Mouse (Mus musculus): ENCODE measurements around the gene Pfdn5. TPM values are rescaled to one million over a fixed set of nuclear protein-coding genes. Genes with fewer than 3 reads are reported as not detected.

The Pfdn5 gene
- 476 TPM for polyA plus RNA-seq (2012; fragmentation: generic; extraction: Trizol)

GRCm38 (mm10) chr15:102326022-102326576 is at the start of gene Pfdn5:
Gene Pfdn5 (plus strand): TSS chr15:102326116.
- H3K36me3 ChIP-seq (ENCODE audit: control insufficient read depth, insufficient read depth) = peaks cover 20% of the 10 kb centered on the region
- H3K79me2 ChIP-seq (ENCODE audit: control insufficient read depth, insufficient read depth) = peaks cover 13% of the 10 kb centered on the region
- H3K4me3 ChIP-seq = peak within 1 kb of the TSS; percentile 66
- TF ChIP-seq POLR2AphosphoS2 (IDR thresholded peaks at IDR 0.05; ENCODE audit: insufficient read length, low read depth) (peak; percentile 87), USF1 (IDR thresholded peaks at IDR 0.05; ENCODE audit: low read depth) (no peak), REST (IDR thresholded peaks at IDR 0.05; ENCODE audit: insufficient read depth, insufficient read length) (no peak), MAX (IDR thresholded peaks at IDR 0.05; ENCODE audit: low read depth) (peak; percentile 10), MYOG (IDR thresholded peaks at IDR 0.05; ENCODE audit: control insufficient read depth in 1 of 3, insufficient read depth in 1 of 3, insufficient read length in 2 of 3, low read depth in 2 of 3) (peak in 2 of 3 experiments; percentile 16 to 52), TCF12 (IDR thresholded peaks at IDR 0.05; ENCODE audit: insufficient read depth, poor library complexity, severe bottlenecking) (no peak), MYOD1 (IDR thresholded peaks at IDR 0.05; ENCODE audit: control insufficient read depth in 1 of 3, insufficient read length in 2 of 3, low read depth in 2 of 3) (peak in 1 of 3 experiments; percentile 33), POLR2A (IDR thresholded peaks at IDR 0.05; ENCODE audit: insufficient read length, low read depth) (peak; percentile 91)
- H3K27me3 ChIP-seq (ENCODE audit: control insufficient read depth, insufficient read depth, insufficient read length) = no peaks in the 10 kb centered on the region
- H3K4me2 ChIP-seq (ENCODE audit: low read depth) = peak within 1 kb of the TSS; percentile 96
- H3ac ChIP-seq (ENCODE audit: control insufficient read depth, insufficient read length) = peak within 1 kb of the TSS; percentile 16

GRCm38 (mm10) chr15:102278726-102279091 is 47.2 kb upstream of the Pfdn5 start:
- no peak for TF ChIP-seq POLR2AphosphoS2 (IDR thresholded peaks at IDR 0.05; ENCODE audit: insufficient read length, low read depth)
- TF ChIP-seq SRF (IDR thresholded peaks at IDR 0.05; ENCODE audit: control insufficient read depth, insufficient read length, low read depth) = no peak
- TF ChIP-seq E2F4 (IDR thresholded peaks at IDR 0.05; ENCODE audit: insufficient read depth) = no peak
- no peak for TF ChIP-seq USF1 (IDR thresholded peaks at IDR 0.05; ENCODE audit: low read depth)
- TF ChIP-seq CEBPB (IDR thresholded peaks at IDR 0.05; ENCODE audit: insufficient read depth, poor library complexity, severe bottlenecking) = no peak
- TF ChIP-seq MYOD1 (IDR thresholded peaks at IDR 0.05; ENCODE audit: control insufficient read depth in 1 of 3, insufficient read length in 2 of 3, low read depth in 2 of 3) = no peak
- no peak for TF ChIP-seq TCF3 (IDR thresholded peaks at IDR 0.05; ENCODE audit: insufficient read length, low read depth)
- TF ChIP-seq MYOG (IDR thresholded peaks at IDR 0.05; ENCODE audit: control insufficient read depth in 1 of 3, insufficient read depth in 1 of 3, insufficient read length in 2 of 3, low read depth in 2 of 3) = no peak
- TF ChIP-seq POLR2A (IDR thresholded peaks at IDR 0.05; ENCODE audit: insufficient read length, low read depth) = no peak
- no peak for TF ChIP-seq MAX (IDR thresholded peaks at IDR 0.05; ENCODE audit: low read depth)
- no peak for TF ChIP-seq REST (IDR thresholded peaks at IDR 0.05; ENCODE audit: insufficient read depth, insufficient read length)
- TF ChIP-seq TCF12 (IDR thresholded peaks at IDR 0.05; ENCODE audit: insufficient read depth, poor library complexity, severe bottlenecking) = no peak
- peak overlapping the region; percentile 87 for H3K4me2 ChIP-seq (ENCODE audit: low read depth)

GRCm38 (mm10) chr15:102279092-102279782 is 46.7 kb upstream of the Pfdn5 start, which contains the start of gene Mfsd5:
Gene Mfsd5 (plus strand): TSS chr15:102279454.
- TF ChIP-seq MYOG (IDR thresholded peaks at IDR 0.05; ENCODE audit: control insufficient read depth in 1 of 3, insufficient read depth in 1 of 3, insufficient read length in 2 of 3, low read depth in 2 of 3) = peak in 2 of 3 experiments; percentile 19 to 52
- TF ChIP-seq MYOD1 (IDR thresholded peaks at IDR 0.05; ENCODE audit: control insufficient read depth in 1 of 3, insufficient read length in 2 of 3, low read depth in 2 of 3) = peak in 1 of 3 experiments; percentile 46
- no peak for TF ChIP-seq SRF (IDR thresholded peaks at IDR 0.05; ENCODE audit: control insufficient read depth, insufficient read length, low read depth)
- TF ChIP-seq E2F4 (IDR thresholded peaks at IDR 0.05; ENCODE audit: insufficient read depth) = peak; percentile 32
- peak; percentile 94 for TF ChIP-seq USF1 (IDR thresholded peaks at IDR 0.05; ENCODE audit: low read depth)
- no peak for TF ChIP-seq TCF3 (IDR thresholded peaks at IDR 0.05; ENCODE audit: insufficient read length, low read depth)
- no peak for TF ChIP-seq CEBPB (IDR thresholded peaks at IDR 0.05; ENCODE audit: insufficient read depth, poor library complexity, severe bottlenecking)
- TF ChIP-seq POLR2A (IDR thresholded peaks at IDR 0.05; ENCODE audit: insufficient read length, low read depth) = peak; percentile 90
- no peak for TF ChIP-seq MAX (IDR thresholded peaks at IDR 0.05; ENCODE audit: low read depth)
- peak; percentile 83 for TF ChIP-seq POLR2AphosphoS2 (IDR thresholded peaks at IDR 0.05; ENCODE audit: insufficient read length, low read depth)
- TF ChIP-seq TCF12 (IDR thresholded peaks at IDR 0.05; ENCODE audit: insufficient read depth, poor library complexity, severe bottlenecking) = no peak
- TF ChIP-seq REST (IDR thresholded peaks at IDR 0.05; ENCODE audit: insufficient read depth, insufficient read length) = no peak
- H3K4me3 ChIP-seq = peak within 1 kb of the TSS; percentile 69
- peak within 1 kb of the TSS; percentile 96 for H3K4me2 ChIP-seq (ENCODE audit: low read depth)
- H3K79me2 ChIP-seq (ENCODE audit: control insufficient read depth, insufficient read depth) = peaks cover 16% of the 10 kb centered on the region
- H3K36me3 ChIP-seq (ENCODE audit: control insufficient read depth, insufficient read depth) = no peaks in the 10 kb centered on the region
- H3ac ChIP-seq (ENCODE audit: control insufficient read depth, insufficient read length) = peak within 1 kb of the TSS; percentile 32
- no peaks in the 10 kb centered on the region for H3K27me3 ChIP-seq (ENCODE audit: control insufficient read depth, insufficient read depth, insufficient read length)

More at GRCm38 (mm10) chr15:102278726-102279091, 47.2 kb upstream of the Pfdn5 start:
- H3ac ChIP-seq (ENCODE audit: control insufficient read depth, insufficient read length) = peak overlapping the region; percentile 32
- peaks cover 16% of the 10 kb centered on the region for H3K79me2 ChIP-seq (ENCODE audit: control insufficient read depth, insufficient read depth)
- H3K36me3 ChIP-seq (ENCODE audit: control insufficient read depth, insufficient read depth) = no peaks in the 10 kb centered on the region
- H3K4me3 ChIP-seq = peak overlapping the region; percentile 69
- no peaks in the 10 kb centered on the region for H3K27me3 ChIP-seq (ENCODE audit: control insufficient read depth, insufficient read depth, insufficient read length)

- peak overlapping the region; percentile 69 for H3K4me3 ChIP-seq
- peak overlapping the region; percentile 96 for H3K4me2 ChIP-seq (ENCODE audit: low read depth)
- H3K79me2 ChIP-seq (ENCODE audit: control insufficient read depth, insufficient read depth) = peaks cover 16% of the 10 kb centered on the region
- TF ChIP-seq MYOD1 (IDR thresholded peaks at IDR 0.05; ENCODE audit: control insufficient read depth in 1 of 3, insufficient read length in 2 of 3, low read depth in 2 of 3) (no peak), REST (IDR thresholded peaks at IDR 0.05; ENCODE audit: insufficient read depth, insufficient read length) (no peak), MYOG (IDR thresholded peaks at IDR 0.05; ENCODE audit: control insufficient read depth in 1 of 3, insufficient read depth in 1 of 3, insufficient read length in 2 of 3, low read depth in 2 of 3) (no peak), POLR2A (IDR thresholded peaks at IDR 0.05; ENCODE audit: insufficient read length, low read depth) (no peak), SRF (IDR thresholded peaks at IDR 0.05; ENCODE audit: control insufficient read depth, insufficient read length, low read depth) (no peak), MAX (IDR thresholded peaks at IDR 0.05; ENCODE audit: low read depth) (no peak), TCF12 (IDR thresholded peaks at IDR 0.05; ENCODE audit: insufficient read depth, poor library complexity, severe bottlenecking) (no peak), USF1 (IDR thresholded peaks at IDR 0.05; ENCODE audit: low read depth) (no peak), E2F4 (IDR thresholded peaks at IDR 0.05; ENCODE audit: insufficient read depth) (no peak), TCF3 (IDR thresholded peaks at IDR 0.05; ENCODE audit: insufficient read length, low read depth) (no peak), CEBPB (IDR thresholded peaks at IDR 0.05; ENCODE audit: insufficient read depth, poor library complexity, severe bottlenecking) (no peak), POLR2AphosphoS2 (IDR thresholded peaks at IDR 0.05; ENCODE audit: insufficient read length, low read depth) (no peak)
- no peaks in the 10 kb centered on the region for H3K27me3 ChIP-seq (ENCODE audit: control insufficient read depth, insufficient read depth, insufficient read length)
- H3ac ChIP-seq (ENCODE audit: control insufficient read depth, insufficient read length) = peak overlapping the region; percentile 32
- no peaks in the 10 kb centered on the region for H3K36me3 ChIP-seq (ENCODE audit: control insufficient read depth, insufficient read depth)
Measured at GRCm38 (mm10) chr15:102279783-102280520, 46.0 kb upstream of the Pfdn5 start.

Measured in myocyte (in vitro differentiated cells).